Mouse (Mus musculus): ENCODE results near the gene Osbpl10.
A peak's percentile ranks its signal among the peaks of the same experiment; 100 is the strongest.

The Osbpl10 gene

GRCm38 (mm10) chr9:115163693-115164092 lies 185.3 kb downstream of the Osbpl10 start:
- DNase-seq (ENCODE audit: low spot score) = no peak

GRCm38 (mm10) chr9:115164351-115164750 lies 186.0 kb downstream of the Osbpl10 start:
- DNase-seq (ENCODE audit: low spot score) = no peak

- no peak for DNase-seq (ENCODE audit: low spot score)
Observed at GRCm38 (mm10) chr9:115165996-115166395, 187.6 kb downstream of the Osbpl10 start.

DNA sequence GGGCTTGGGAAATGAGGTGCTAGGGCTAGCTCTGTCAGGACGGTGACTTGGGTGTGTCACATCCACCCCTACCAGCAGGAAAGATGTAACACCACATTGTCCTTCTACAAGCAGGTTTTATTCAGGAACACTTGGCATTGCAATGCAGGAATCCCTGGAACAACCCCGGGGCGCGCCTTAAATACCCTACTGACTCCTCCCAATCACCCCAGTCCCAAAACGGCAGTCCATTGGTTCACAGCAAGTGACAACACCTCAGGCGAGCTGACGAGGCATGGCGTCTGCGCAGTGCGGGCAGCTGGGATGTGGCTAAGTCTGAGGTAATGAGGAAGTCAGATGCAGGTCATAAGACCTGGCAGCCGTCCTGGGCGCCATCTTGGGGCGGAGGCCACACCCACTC lies 191.2 kb downstream of the Osbpl10 start:
- DNase-seq (ENCODE audit: low spot score) = no peak

GRCm38 (mm10) chr9:115172096-115172495 lies 193.7 kb downstream of the Osbpl10 start:
- no peak for DNase-seq (ENCODE audit: low spot score)

- no peak for DNase-seq (ENCODE audit: low spot score)
Observed at GRCm38 (mm10) chr9:115179154-115179553, 200.8 kb downstream of the Osbpl10 start.

- DNase-seq (ENCODE audit: low spot score) = peak; percentile 54
Observed at GRCm38 (mm10) chr9:115179935-115180334, 201.6 kb downstream of the Osbpl10 start.

- DNase-seq (ENCODE audit: low spot score) = no peak
Observed at GRCm38 (mm10) chr9:115186402-115186801, 208.0 kb downstream of the Osbpl10 start.

- no peak for DNase-seq (ENCODE audit: low spot score)
Observed at GRCm38 (mm10) chr9:115190376-115190942, 212.1 kb downstream of the Osbpl10 start.

DNA sequence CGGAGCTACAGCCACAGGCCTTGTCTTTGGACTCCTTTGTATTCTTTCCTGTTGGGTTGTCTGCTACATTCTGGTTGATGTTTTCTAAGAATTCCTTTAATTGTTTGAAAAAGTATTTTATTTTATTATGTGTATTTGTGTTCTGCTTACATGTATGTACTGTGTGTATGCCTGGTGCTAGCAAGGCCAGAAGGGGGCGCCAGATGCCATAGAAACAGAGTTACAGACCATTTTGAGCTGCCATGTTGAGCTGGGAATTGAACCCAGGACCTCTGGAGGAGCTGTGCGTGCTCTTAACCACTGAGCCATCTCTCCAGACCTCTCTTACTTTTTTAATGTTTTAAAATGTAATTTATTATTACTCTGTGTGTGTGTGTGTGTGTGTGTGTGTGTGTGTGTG lies 214.5 kb downstream of the Osbpl10 start:
- no peak for DNase-seq (ENCODE audit: low spot score)

DNA sequence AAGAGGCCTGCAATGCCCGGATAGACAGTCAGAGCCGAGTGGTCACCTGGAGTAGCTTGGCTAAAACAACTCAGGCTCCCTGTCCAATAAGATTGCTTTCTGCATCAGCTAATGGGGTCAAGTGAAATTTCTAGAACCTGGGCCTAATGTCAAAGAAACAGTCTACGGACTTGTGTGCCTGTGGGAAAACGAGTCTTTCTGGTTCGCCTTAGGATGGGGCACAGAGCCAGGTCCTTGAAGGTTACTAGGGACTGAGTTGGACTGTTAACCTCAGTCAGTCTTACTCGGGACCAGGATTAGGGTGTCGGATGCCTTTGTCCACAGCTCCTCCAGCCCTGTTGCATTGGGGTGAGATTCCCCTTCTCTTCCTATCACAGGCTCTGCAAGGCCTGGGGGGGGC lies 218.7 kb downstream of the Osbpl10 start:
- no peak for DNase-seq (ENCODE audit: low spot score)

DNA sequence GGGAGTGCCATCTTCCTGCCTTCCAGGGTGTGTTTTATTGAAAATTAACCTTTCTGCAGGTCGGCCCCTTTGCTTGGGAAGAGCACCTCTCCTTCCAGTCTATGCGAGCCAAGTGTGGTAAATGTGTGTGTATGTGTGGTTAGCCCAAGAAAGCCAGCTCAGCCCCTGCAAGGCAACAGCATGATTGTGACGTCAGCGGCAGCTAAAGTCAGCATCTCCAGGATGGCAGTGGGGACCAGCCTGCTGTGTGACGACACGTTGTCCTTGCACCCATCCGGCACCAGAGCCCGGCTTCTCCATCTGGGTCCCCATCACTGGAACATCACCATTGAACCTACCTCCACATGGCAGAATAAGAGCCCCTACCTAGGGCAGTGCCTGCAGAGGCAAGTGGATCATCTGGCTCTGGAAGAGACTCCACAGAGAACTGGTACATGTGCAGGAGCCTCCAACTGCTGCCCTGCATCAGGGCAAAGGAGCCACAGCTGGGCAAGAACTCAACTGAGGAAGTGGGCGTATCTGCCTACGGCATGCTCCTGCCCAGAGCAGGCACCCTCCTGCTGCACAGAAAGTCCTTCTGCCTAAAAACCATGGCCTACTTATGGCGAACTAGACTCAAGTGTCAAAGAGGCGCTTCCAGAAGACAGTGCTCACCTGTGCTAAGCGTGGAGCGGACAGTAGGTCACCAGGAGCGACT lies 221.9 kb downstream of the Osbpl10 start:
- DNase-seq (ENCODE audit: low spot score) = no peak

DNA sequence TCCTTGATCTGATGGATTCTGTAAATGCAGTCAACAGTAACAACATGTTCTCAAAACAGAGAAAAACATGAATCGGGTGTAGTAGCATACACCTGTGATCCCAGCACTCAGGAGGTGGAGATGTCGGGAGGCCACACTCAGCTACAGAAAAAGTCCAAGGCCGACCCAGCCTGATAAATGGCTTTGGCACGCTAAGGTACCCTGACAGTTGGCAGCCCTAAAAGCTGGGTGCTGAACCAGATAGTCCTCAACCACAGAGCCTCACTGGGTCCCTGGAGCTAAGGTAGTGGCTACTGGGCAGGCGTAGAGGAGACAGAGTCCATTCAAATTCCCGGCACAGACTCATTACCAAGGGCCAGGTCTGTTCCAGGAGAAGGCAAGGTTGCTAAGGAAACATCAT lies 222.9 kb downstream of the Osbpl10 start:
- no peak for DNase-seq (ENCODE audit: low spot score)

- DNase-seq (ENCODE audit: low spot score) = no peak
Observed at GRCm38 (mm10) chr9:115203136-115203535, 224.8 kb downstream of the Osbpl10 start.

DNA sequence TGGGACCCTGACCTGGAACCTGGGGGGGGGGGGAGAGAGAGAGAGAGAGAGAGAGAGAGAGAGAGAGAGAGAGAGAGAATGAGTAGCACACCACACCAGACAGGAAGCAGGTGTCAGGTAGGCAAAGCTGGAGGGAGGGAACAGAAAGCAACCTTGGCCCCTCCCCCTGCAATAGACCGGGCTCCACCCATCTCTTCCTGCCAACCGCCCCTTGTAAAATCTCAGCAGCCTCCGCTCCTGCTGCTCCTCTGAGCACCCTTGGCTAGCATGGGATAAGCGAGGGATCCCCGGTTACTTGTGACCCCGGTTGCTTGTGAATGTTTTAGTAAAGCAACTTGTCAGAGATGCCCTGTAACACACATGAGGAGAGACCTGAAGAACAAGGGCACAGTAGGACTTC lies 227.1 kb downstream of the Osbpl10 start:
- no peak for DNase-seq (ENCODE audit: low spot score)

DNA sequence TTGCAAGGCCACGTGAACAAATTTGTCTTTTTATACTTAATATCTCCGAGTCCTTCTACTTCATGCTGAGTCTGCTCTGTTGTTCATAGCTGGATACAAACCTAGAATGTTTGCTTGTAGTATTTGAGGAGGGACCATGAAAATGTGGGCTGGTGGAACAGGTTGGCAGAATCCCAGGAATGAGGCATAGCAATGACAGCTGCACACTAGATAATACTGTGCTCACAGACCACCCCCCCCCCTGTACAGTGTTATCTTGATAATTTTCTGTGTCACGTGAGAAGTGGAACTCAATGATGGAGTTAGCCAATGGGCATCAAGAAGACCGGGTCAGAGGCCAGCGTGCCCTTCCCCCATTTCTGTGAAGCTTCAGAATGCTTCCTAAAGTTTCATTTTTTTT lies 227.8 kb downstream of the Osbpl10 start:
- no peak for DNase-seq (ENCODE audit: low spot score)

DNA sequence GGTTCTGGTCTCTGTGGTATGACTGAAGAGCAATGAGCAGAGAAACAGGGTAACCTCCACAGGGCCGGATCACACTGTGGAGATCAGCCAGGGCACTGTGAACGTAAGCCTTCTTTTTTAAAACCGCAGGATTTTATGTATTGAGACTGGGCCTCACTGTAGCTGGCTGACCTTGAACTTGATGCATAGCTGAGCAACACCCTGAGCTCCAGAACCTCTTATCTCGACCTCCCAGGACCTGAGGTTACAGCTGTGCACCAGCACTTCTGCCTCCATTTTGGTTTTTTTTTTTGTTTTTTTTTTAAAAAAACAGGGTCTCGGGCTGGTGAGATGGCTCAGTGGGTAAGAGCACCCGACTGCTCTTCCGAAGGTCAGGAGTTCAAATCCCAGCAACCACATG lies 231.4 kb downstream of the Osbpl10 start:
- no peak for DNase-seq (ENCODE audit: low spot score)

DNA sequence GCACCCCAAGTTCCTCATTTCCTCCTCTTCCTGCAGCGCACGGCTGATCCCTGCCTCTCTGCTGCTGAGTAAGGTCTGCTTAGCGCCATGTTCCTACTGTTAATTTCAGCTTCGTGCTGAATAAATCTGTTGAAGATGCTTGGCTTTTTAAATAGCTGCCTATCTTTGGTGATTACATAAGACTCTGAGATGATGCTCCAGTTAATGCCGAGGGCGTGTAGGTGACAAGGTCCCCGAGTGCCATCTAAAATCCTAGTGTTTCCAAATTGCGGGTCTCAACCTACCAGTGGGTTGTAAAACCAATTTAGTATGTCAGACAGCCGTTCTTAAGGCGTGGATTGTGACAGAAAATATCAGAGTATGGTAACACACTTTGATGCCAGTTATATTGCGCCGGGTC lies 232.2 kb downstream of the Osbpl10 start:
- no peak for DNase-seq (ENCODE audit: low spot score)

GRCm38 (mm10) chr9:115213755-115214264 lies 235.4 kb downstream of the Osbpl10 start:
- no peak for DNase-seq (ENCODE audit: low spot score)

DNA sequence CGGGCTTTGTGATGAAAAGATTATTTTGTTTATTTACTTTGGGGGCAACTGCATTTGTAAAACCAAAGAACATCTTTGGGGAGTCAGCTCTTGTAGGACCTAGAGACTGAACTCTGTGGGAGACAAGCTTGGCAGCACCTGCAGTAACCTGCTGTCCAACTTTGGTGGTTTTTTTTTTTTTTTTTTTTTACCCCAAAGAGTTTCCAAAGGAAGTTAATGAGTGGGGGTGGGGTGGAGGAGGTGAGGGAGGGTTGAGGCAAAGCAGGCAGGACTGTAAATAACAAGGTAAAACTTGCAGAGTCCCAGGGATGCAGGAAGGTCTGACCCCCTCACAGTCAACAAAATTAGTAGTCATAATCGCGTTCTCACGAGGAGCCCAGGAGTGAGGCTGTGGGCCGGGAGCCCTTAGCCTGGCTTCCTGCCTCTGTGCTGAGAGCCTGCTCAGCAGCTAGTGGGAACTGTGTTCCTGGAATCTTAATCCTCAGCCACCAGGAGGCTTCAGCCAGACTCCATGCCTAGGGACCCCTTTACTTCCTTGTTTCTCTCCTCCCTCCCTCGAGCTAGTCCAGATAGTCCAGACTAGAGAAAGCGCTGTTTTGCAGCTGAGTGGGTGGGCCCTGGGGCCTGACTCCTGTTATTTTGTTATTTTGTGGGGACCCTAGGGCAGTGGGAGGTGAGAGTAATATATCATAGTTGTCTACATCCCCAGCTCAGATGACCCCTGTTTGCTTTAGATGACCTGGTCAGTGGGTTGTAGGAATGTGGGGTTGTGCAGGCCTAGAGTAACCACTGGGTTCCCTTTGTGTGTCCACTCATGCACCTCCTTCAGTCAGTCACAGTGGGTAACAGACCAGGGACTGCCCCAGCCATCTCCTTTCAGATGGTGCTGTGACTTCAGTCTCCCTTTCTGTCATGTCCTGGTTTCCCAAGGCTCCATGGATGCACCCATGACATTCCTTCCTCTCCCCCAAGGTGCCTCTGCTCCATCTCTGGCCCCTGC lies 236.5 kb downstream of the Osbpl10 start:
- DNase-seq (ENCODE audit: low spot score) = no peak

DNA sequence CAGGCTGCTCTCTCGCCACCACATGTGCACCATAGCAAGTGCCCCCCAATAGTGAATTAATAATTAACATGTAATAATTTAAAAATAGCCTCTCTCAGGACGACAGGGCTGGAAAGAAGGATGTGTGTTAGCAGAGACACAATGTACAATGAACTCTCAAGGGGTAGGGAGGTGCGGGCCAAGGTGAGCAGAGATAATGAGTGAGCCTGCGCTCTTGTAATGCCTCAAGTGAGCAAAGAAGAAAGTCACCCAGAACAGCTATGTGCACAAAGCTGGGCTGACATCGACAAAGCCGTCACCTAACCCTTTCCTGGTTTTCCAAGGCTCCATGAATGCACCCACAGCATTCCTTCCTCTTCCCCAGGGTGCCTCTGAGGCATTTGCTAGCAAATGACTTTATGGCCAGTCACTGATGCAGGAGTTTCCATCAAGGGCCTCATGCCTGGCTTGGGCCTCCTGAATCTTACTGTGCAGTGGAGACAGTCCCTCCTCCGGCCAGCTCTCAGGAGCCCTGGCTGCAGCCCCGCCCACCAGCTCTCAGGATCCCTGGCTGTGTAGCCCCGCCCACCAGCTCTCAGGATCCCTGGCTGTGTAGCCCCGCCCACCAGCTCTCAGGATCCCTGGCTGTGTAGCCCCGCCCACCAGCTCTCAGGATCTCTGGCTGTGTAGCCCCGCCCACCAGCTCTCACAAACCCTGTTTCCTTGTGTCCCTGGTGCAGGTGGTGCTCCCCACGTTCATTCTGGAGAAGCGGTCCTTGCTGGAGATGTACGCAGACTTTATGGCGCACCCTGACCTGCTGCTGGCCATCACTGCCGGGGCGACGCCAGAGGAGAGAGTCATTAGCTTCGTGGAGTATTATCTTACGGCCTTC lies 237.7 kb downstream of the Osbpl10 start:
- DNase-seq (ENCODE audit: low spot score) = peak; percentile 71

DNA sequence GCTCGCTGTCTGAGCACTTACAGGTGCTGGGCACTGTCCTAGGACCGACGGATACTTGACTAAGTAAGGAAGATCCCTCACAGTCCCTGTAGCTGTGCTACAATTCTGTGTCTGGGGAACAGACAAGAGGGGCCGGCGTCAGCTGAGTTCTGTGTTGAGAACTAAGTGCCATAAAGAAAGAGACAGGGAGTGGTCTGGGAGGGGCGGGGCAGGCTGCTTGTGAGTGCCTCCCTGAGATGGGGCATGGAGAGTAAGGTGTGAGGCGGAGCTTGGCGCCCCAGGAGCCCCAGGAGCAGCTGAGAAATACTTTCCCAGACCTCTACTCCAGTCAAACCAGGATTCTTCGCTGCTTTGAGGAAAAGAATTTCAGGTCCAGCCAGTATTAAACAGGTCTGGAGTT lies 239.6 kb downstream of the Osbpl10 start:
- DNase-seq (ENCODE audit: low spot score) = no peak

All from retina, embryonic 14.5 days (tissue).